Mouse (Mus musculus) hindbrain, embryonic 16.5 days (tissue): ENCODE results near the gene Alg12. TPM values are rescaled to one million over a fixed set of nuclear protein-coding genes. Genes with fewer than 3 reads are reported as not detected.

Experiments
- ATAC-seq: fragments of 200-750 bp; cut with Nextera tagmentation; 2 replicates; pipeline ENCODE4 v1.8.0; 2017; ENCODE audit warnings: moderate TSS enrichment, moderate library complexity
- H3K27ac ChIP-seq: fragments of 300-500 bp; sonication (generic); 2 replicates; pipeline ENCODE4 v1.5.1; 2014; ENCODE audit warnings: low read depth, mild to moderate bottlenecking, control low read depth, low read length, moderate library complexity
- H3K27me3 ChIP-seq: fragments of 300-500 bp; sonication (generic); replicated peaks from 2 replicates; pipeline ENCODE4 v1.6.1; 2014; ENCODE audit warnings: low read length; ENCODE audit not compliant: control insufficient read depth, insufficient read depth
- H3K36me3 ChIP-seq: fragments of 300-500 bp; sonication (generic); 2 replicates; pipeline ENCODE4 v1.6.1; 2014; ENCODE audit warnings: mild to moderate bottlenecking, low read length, moderate library complexity, mixed read lengths; ENCODE audit not compliant: control insufficient read depth, insufficient read depth
- H3K4me1 ChIP-seq: fragments of 300-500 bp; sonication (generic); 2 replicates; pipeline ENCODE4 v1.6.1; 2014; ENCODE audit warnings: low read depth, low read length; ENCODE audit not compliant: control insufficient read depth, insufficient read depth
- H3K4me2 ChIP-seq: fragments of 300-500 bp; sonication (generic); 2 replicates; pipeline ENCODE4 v1.6.1; 2014; ENCODE audit warnings: mild to moderate bottlenecking, low read length, control low read depth, moderate library complexity
- H3K4me3 ChIP-seq: fragments of 300-500 bp; sonication (generic); 2 replicates; pipeline ENCODE4 v1.5.1; 2014; ENCODE audit warnings: mild to moderate bottlenecking, low read length, control low read depth, moderate library complexity
- H3K9ac ChIP-seq: fragments of 300-500 bp; sonication (generic); 2 replicates; pipeline ENCODE4 v1.6.1; 2014; ENCODE audit warnings: low read depth, mild to moderate bottlenecking, control low read depth, low read length, moderate library complexity
- H3K9me3 ChIP-seq: fragments of 300-500 bp; sonication (generic); 2 replicates; pipeline ENCODE4 v1.6.1; 2014; ENCODE audit warnings: mild to moderate bottlenecking, low read length, moderate library complexity; ENCODE audit not compliant: control insufficient read depth
- WGBS: fragments of 180-500 bp; shearing (Covaris S2); extraction: QIAGEN DNeasy Blood & Tissue Kit; methylation state at CpG from one replicate; pipeline ENCODE4 v1.1.7; 2014; 5-methylcytosine and 5-hydroxymethylcytosine counted together
- polyA plus RNA-seq: library from polyadenylated mRNA; unstranded; fragments of >200 nt; fragmentation: Nextera tagmentation; extraction: Ambion mirVana; gene quantifications from 2 replicates; pipeline ENCODE4 v1.2.1, GENCODE M21; 2015

The Alg12 gene
- polyA plus RNA-seq, 1 experiment from 2014 or later = 9.5 TPM

DNA sequence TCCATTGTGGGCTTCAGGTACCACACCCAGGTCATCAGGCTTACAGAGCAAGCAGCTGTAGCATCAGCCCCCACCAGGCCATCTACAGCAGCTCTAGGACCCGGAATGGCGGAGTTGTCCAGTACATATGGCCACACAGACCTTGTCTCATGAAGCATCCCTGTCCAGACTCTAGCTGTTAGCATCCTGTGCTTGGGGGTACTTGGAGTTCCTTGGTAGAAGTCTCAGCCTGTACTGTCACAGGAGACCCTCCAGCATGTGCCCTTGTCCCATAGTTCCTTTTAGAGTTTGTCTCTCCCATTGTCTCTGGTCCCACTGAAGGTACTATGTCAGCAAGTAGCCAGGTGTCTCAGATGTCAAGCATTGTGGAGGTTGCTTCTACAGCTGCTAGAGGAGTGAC is 30.5 kb upstream of the Alg12 start:
- H3K4me1 ChIP-seq = peaks cover 9% of the 10 kb centered on the region; the same call in 1 of the 2 replicates
- ATAC-seq = no peak
- no peaks in the 10 kb centered on the region for H3K36me3 ChIP-seq
- H3K27ac ChIP-seq = no peak overlapping the region
- 79% methylated on average over 2 of the region's 2 CpGs for WGBS
- no peaks in the 10 kb centered on the region for H3K9me3 ChIP-seq
- no peaks in the 10 kb centered on the region for H3K27me3 ChIP-seq
- no peak overlapping the region for H3K4me2 ChIP-seq
- H3K4me3 ChIP-seq = no peak overlapping the region
- no peak overlapping the region for H3K9ac ChIP-seq

DNA sequence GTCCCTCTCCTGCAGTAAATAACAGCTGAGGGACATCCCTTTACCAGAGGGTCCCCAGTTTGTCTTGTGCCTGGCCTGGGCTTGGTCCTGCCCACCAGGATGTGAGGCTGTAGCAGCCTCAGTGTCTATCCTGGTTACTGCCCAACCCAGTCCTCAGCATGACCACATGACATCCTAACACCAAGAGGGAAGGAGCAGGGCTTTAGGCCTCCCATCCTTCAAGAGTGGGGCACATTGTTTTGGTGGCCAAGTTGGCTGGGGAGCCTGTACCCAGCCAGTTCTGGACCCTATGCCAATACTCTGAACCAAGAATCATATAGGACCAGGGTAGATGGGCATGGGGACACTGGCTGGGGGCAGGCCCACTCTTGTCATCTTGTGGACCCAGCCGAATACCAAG is 29.5 kb upstream of the Alg12 start:
- Histone ChIP-seq H3K9me3 (no peaks in the 10 kb centered on the region), H3K4me1 (peaks cover 9% of the 10 kb centered on the region; the same call in 1 of the 2 replicates), H3K9ac (no peak overlapping the region), H3K27ac (no peak overlapping the region), H3K36me3 (no peaks in the 10 kb centered on the region), H3K4me2 (no peak overlapping the region), H3K27me3 (no peaks in the 10 kb centered on the region), H3K4me3 (no peak overlapping the region)
- 78% methylated on average over 1 of the region's 1 CpGs for WGBS
- no peak for ATAC-seq

DNA sequence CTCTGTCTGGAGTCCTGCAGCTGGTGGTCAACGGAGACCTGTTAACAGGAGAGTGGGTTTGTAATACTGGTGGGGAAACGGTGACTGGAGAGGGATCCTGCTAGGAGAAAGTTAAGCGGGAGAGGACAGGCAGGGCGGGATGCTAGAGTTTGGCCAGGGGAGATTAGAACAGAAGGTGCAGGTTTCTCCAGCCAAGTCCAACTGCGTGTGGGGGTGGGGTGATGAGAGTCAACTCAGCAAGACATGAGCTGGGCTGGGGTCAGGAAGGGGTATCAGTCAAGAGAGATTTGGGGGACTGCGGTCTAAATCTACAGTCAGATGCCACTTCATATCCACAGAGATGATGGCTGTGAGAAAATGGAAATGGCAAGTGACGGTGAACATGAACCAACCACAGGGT is 25.8 kb upstream of the Alg12 start:
- no peak overlapping the region for H3K27ac ChIP-seq
- no peaks in the 10 kb centered on the region for H3K36me3 ChIP-seq
- no peaks in the 10 kb centered on the region for H3K27me3 ChIP-seq
- no peak overlapping the region for H3K9ac ChIP-seq
- H3K4me1 ChIP-seq = peaks cover under 1% of the 10 kb centered on the region; the same call in 1 of the 2 replicates
- H3K4me3 ChIP-seq = no peak overlapping the region
- H3K4me2 ChIP-seq = no peak overlapping the region
- no peaks in the 10 kb centered on the region for H3K9me3 ChIP-seq
- no peak for ATAC-seq
- 88% methylated on average over 7 of the region's 7 CpGs for WGBS

DNA sequence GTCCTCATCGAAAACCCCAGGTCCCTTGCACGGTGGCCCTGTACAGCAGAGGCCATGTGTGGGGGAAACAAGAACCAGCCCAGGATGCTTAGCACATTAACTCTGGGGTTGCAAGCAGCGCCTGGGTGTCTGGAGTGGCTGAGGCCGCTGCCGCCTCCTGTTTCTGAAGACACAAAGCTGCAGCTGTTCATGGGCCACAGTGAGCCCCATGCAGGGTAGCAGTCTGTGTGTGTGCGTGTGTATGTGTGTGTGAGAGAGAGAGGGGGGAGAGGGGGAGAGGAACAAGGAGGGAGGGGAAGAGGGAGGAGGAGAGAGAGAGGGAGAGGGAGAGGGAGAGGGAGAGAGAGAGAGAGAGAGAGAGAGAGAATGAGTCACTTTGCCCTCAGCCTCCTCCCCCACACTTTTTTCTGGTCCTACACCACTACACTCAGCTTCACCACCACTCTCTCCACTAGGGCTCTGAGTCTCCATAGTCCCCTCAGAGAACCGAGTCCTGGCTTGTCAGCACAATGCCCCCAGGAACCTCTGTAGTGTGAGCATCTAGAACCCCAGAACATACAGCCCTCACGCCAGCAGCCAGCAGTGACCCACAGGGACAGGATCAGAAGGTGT is 24.5 kb upstream of the Alg12 start:
- no peak overlapping the region for H3K4me3 ChIP-seq
- no peak overlapping the region for H3K27ac ChIP-seq
- H3K27me3 ChIP-seq = no peaks in the 10 kb centered on the region
- WGBS = 39% methylated on average over 8 of the region's 8 CpGs
- no peak for ATAC-seq
- H3K9ac ChIP-seq = no peak overlapping the region
- H3K4me2 ChIP-seq = no peak overlapping the region
- H3K4me1 ChIP-seq = peaks cover 9% of the 10 kb centered on the region
- H3K9me3 ChIP-seq = no peaks in the 10 kb centered on the region
- H3K36me3 ChIP-seq = no peaks in the 10 kb centered on the region

DNA sequence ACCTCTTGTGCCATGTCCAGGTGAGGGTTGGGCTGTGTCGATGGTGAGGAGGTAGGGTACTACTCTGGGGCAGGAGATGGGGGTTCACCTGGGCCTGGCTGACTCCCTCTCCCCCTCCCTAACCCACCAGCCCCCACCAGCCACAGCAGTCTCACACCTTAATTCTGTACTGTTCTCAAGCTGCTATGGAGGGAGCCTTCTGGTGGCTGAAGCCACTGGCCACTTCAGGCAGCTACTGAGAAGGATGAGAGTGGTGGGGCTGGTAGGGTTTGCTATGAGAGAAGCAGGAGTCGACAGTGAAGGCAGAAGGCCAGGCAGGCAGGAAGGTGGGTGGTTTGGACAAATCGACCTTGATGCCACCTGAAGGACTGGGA is 23.2 kb upstream of the Alg12 start:
- ATAC-seq = peak; percentile 8; the same call in 1 of the 2 replicates
- Histone ChIP-seq H3K36me3 (no peaks in the 10 kb centered on the region), H3K9ac (no peak overlapping the region), H3K9me3 (no peaks in the 10 kb centered on the region), H3K27me3 (no peaks in the 10 kb centered on the region), H3K4me2 (no peak overlapping the region), H3K4me3 (no peak overlapping the region), H3K27ac (peak overlapping the region; percentile 34; the same call in 1 of the 2 replicates), H3K4me1 (peaks cover 15% of the 10 kb centered on the region)
- 79% methylated on average over 3 of the region's 3 CpGs for WGBS

DNA sequence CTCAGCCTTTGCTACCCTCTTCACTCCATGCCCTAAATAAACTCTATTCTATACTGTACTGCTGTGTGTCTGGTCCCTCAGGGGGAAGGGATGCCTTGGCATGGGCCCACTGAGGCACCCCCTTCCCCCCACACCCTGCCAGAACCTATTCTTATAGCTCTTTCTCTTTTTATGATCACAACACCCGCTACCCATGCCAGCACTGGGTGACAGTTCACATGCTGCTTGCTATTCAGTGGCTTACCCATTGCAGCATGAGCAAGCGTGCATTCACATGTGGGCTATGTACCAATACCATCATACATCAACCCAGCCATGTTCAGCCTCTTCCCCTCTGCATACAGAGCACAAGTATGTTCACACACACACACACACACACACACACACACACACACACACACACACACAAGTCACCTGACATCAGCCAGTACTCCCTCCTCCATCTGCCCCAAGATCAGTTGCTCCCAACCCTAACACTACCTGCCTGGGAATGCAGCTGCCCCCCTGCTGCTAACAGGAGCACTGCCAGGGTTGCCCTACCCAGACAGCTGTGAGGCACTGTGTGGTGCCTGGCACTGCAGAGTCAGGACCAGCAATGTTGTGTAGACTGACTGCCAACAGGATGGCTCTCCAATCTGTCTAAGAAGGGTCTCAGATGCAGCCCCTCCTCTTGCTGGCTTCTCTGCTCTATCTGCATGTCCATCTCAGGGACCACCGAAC is 22.6 kb upstream of the Alg12 start:
- Histone ChIP-seq H3K9me3 (no peaks in the 10 kb centered on the region), H3K27me3 (no peaks in the 10 kb centered on the region), H3K4me3 (no peak overlapping the region), H3K9ac (no peak overlapping the region), H3K27ac (peak overlapping the region; percentile 34; the same call in 1 of the 2 replicates), H3K36me3 (no peaks in the 10 kb centered on the region), H3K4me1 (peaks cover 18% of the 10 kb centered on the region), H3K4me2 (no peak overlapping the region)
- 81% methylated on average over 3 of the region's 3 CpGs for WGBS
- ATAC-seq = peak; percentile 46

DNA sequence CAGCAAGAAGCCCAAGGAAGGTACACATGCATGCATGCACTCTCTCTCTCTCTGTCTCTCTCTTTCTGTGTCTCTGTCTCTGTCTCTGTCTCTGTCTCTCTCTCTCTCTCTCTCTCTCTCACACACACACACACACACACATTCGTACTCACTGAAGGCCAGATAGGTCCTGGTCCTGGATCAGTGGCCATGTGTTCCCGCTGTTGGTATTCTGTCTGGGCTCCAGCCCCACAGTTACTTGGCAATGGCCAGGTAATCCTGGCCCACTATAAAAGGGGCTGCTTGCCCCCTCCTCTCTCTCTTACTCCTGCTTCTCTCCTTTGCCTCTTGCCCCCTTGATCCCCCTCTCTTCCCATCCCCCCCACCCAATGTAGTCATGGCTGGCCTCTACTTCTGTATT is 22.0 kb upstream of the Alg12 start:
- H3K36me3 ChIP-seq = no peaks in the 10 kb centered on the region
- H3K4me1 ChIP-seq = peaks cover 18% of the 10 kb centered on the region
- H3K9ac ChIP-seq = no peak overlapping the region
- no peaks in the 10 kb centered on the region for H3K27me3 ChIP-seq
- no peak overlapping the region for H3K27ac ChIP-seq
- no peaks in the 10 kb centered on the region for H3K9me3 ChIP-seq
- WGBS = 93% methylated on average over 2 of the region's 2 CpGs
- no peak overlapping the region for H3K4me2 ChIP-seq
- H3K4me3 ChIP-seq = no peak overlapping the region
- ATAC-seq = no peak

DNA sequence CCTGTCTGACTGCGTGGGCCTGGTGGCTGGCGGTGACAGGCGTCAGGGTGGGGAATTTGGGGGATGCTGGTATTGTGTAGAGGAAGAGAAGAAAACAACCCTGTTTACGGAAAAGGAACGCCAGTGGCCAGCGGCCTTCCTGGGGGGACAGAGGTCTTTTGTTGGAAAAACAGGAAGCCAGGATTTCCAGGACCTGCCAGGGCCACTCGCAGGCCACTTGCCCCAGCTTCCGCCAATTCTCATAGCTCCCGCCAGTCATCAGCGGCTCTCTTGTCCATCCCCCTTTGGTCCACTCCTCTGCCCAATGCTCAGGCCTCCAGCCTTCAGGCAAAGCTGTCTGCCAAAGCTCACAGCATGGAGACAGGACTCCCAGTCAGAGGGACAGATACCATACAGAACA is 21.0 kb upstream of the Alg12 start:
- Histone ChIP-seq H3K4me2 (no peak overlapping the region), H3K9ac (no peak overlapping the region), H3K4me1 (peaks cover 18% of the 10 kb centered on the region), H3K27me3 (no peaks in the 10 kb centered on the region), H3K4me3 (no peak overlapping the region), H3K36me3 (no peaks in the 10 kb centered on the region), H3K9me3 (no peaks in the 10 kb centered on the region), H3K27ac (peak overlapping the region; percentile 37)
- no peak for ATAC-seq
- 72% methylated on average over 10 of the region's 10 CpGs for WGBS

DNA sequence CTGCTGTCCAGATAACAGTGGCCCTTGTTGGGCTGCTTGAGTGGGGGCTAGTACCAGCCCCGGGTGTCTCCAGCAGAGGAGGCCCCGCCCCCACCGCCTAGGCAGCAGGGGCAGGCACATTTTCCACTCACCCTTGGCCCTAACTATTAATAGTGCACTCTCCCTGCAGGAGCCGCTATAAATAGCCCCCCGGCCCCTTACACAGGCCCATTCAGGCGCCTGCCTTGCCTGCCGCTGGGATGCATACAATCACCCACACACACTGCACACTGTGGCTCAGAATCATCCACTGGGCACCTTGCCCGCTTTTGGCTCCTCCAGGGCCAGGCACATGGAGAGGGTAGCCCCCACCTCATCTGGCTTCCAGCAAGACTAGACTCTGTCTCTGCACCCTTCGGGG is 20.2 kb upstream of the Alg12 start:
- Histone ChIP-seq H3K9me3 (no peaks in the 10 kb centered on the region), H3K27ac (peak overlapping the region; percentile 37), H3K9ac (peak overlapping the region; percentile 22; the same call in 1 of the 2 replicates), H3K4me3 (no peak overlapping the region), H3K4me2 (no peak overlapping the region), H3K27me3 (no peaks in the 10 kb centered on the region), H3K4me1 (peaks cover 18% of the 10 kb centered on the region), H3K36me3 (no peaks in the 10 kb centered on the region)
- 19% methylated on average over 9 of the region's 9 CpGs for WGBS
- peak; percentile 86 for ATAC-seq
